Mouse (Mus musculus) adrenal gland, postnatal 25 days (tissue): Measurements from ENCODE around the gene Ivd. TPM values are rescaled to one million over a fixed set of nuclear protein-coding genes. Genes with fewer than 3 reads are reported as not detected.

ENCODE experiments used
- DNase-seq: peaks from one replicate; pipeline ENCODE4 v3.0.0; 2021; ENCODE audit warnings: mixed read lengths
- long read RNA-seq: library from polyadenylated mRNA; stranded (forward); transcript quantifications from one replicate; pipeline ENCODE4 v2.0.0, GENCODE M21; 2021
- total RNA-seq: library from RNA; stranded (reverse); gene quantifications from 2 replicates; pipeline ENCODE4 v1.2.3, GENCODE M21; 2021

Gene Ivd
- 342 and 470 TPM in 2 replicates for total RNA-seq
- long read RNA-seq, transcript Ivd-201 (12 exons, 3,665 nt): major isoform, 221 of 271 reads
- long read RNA-seq, partial matches to known transcripts: 26 of 271 reads
- long read RNA-seq, other reads (novel, unspliced or antisense): 21 of 271 reads

- peak; percentile 91 for DNase-seq
Observed at GRCm38 (mm10) chr2:118861454-118862339, at the start of gene Ivd. Gene Ivd (plus strand): TSS chr2:118861954.

DNA sequence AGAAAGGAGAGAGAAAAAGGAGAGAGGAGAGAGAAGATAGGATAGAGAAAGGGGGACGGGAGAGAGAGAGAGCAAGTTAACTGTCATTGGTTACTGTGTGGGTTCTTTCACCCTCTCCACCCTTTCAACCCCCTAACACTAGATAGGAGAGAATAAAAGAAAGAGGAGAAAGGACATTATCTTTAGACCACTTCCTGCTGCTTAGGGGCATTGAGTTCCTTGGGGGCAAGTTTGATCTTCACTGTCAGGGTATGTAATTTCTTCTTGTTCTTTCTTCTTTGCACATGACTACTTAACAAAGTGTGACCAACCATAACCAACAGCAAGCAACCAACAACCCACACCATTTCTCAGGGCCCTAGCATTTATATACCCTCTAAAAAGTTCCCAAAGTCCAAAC, 49.0 kb upstream of the Ivd start:
- no peak for DNase-seq

GRCm38 (mm10) chr2:118813981-118814836, 47.5 kb upstream of the Ivd start, which contains the start of gene Knstrn:
Gene Knstrn (plus strand): TSS chr2:118814003.
- DNase-seq: peak; percentile 93

- no peak for DNase-seq
Observed at GRCm38 (mm10) chr2:118822800-118823199, 39.0 kb upstream of the Ivd start.

DNA sequence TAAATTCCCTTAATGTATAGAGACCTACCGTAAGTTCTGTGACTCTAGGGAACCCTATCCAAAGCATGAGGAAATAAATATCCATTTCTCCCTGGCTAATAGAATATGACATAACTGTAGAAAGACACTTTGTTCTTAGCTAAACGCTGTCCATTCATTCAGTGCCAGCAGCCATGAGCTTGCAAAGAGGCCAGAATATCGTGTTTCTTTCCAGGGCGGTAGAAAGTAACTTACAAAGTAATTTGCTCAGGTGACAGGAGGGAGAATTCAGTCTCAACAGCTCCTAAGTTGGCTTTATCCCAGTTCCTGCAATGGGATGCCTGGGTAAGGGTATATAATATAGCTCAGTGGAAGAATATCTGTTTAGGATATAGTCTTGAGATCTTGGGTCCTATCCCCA, 37.4 kb upstream of the Ivd start:
- no peak for DNase-seq

DNA sequence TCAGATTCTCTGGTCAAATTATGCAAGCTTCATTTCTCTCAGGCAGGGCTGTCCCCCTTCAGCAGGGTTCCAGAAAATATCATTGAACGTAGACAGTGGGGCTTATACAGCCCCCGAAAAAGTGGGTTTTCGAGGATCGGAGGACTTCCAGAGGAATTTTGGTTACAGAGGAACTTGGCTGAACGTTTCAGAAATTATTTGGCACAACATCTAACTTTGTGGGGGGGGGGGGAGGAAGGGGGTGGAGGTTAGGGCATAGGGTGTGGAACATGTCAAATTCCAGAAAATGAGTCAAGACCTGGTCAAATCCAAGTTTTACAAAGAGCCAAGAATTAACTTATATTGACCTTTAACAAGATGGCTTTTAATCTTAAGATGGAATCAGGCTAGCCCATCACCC, 32.7 kb upstream of the Ivd start:
- DNase-seq: no peak

GRCm38 (mm10) chr2:118834061-118834460, 27.7 kb upstream of the Ivd start:
- no peak for DNase-seq

DNA sequence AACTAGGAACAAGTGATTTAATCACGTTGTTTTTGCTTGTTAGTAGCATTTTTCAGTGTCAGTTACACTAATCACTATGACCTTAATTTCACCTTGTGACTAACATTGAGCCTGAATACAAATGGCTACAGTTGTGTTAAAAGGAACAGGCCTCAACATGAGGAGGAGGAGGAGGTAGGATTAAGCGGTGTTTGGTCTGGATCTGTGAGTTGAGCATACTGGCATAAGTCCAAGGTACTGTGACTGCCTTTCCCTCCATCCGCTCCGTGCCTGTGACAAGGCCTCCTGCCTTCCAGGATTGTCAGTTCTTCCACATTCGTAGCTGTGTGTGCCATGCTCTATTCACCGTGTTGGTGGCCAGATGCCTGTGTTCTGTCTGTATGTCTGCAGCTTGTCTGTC, 26.6 kb upstream of the Ivd start:
- no peak for DNase-seq

GRCm38 (mm10) chr2:118838330-118838729, 23.4 kb upstream of the Ivd start:
- no peak for DNase-seq

- no peak for DNase-seq
Observed at GRCm38 (mm10) chr2:118841186-118841585, 20.6 kb upstream of the Ivd start.

- DNase-seq: peak; percentile 76
Observed at GRCm38 (mm10) chr2:118841774-118842173, 20.0 kb upstream of the Ivd start.

DNA sequence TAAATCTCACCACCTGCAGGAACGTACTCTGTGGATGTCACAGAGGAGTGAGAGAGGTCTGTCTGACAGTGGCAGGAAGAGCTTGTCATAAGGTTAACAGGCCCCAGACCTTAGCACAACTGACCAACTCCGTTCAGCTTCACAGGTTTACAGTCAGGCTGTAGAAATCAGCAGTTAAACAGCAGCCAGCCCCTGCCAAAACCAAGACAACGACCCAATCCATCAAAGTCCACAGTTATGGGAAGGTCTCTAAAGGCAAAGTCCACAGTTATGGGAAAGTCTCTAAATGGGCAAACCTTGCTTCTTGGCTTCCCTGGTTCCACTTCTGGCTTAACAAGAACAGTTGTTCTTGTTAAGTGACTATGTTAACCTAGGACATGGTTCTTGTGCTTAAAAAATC, 17.3 kb upstream of the Ivd start:
- DNase-seq: no peak

DNA sequence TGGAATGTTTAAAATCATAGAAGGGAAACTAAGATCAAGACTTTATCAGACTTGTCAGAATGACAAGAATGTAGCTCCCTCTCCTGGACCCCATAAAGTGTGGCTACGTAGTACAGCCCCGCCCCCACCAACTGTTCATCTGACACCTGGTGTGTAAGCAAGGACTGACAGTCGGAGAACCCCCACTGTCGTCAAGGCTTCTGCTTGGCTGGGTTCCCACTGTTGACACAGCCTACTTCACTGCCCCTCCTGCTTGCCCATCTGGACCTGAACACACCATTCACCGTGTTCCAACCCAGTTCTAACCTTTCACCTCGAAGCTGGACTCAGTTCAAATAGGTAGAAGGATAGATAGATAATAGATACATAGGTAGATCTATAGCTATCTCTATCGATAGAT, 15.5 kb upstream of the Ivd start:
- DNase-seq: no peak

DNA sequence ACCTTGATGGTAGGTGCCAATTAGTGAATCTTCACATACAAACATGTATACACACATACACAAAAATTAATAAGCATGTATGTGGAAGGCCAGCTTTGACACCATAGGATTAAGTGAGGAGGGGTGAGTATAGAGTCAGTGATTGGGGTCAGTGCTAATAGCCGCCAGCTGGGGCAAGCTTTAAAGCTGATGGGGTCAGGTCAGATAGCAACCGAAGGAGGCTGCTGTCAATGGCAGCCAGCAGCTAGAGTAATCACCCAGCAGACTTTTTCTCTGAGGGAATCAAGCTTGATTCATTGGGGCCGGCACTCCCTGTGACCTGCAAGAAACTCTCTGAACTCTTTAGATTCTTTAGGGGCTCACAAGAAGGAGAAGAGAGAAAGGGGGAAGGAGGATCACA, 10.0 kb upstream of the Ivd start:
- DNase-seq: no peak

DNA sequence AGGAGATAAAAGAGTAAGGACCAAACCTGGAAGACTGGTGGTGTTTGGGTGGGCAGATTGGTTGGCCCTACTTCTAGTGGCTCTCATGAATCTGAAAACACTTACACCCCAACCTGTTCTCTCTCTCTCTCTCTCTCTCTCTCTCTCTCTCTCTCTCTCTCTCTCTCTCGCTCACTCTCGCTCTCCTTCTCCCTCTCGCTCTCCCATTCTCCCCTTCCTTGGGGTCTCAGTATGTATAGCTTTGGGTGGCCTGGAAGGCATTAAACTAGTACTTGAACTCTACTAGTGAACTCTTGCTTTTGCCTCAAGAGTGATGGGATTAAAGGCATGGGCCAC, 554 bp downstream of the Ivd start:
- no peak for DNase-seq

GRCm38 (mm10) chr2:118870601-118871000, 8.8 kb downstream of the Ivd start:
- no peak for DNase-seq

- DNase-seq: no peak
Observed at GRCm38 (mm10) chr2:118871032-118871431, 9.3 kb downstream of the Ivd start.

DNA sequence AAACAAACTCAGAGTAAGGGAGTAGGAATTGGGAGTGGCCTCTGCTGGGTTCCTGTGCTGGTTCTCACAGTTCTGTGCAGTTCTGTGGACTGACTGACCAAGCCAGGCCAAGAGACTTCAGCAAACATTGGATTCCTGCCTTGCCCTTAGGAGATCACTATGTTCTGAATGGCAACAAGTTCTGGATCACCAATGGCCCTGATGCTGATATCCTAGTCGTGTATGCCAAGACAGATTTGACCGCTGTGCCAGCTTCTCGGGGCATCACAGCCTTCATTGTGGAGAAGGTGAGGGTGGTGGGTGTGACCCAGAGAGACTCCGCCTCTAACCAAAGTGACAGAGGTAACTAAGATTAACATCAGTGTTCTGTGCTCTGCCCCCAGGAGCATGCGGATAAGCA, 11.3 kb downstream of the Ivd start:
- DNase-seq: no peak

- no peak for DNase-seq
Observed at GRCm38 (mm10) chr2:118873890-118874430, 12.2 kb downstream of the Ivd start.

GRCm38 (mm10) chr2:118875316-118875715, 13.6 kb downstream of the Ivd start:
- no peak for DNase-seq

- no peak for DNase-seq
Observed at GRCm38 (mm10) chr2:118876453-118876852, 14.7 kb downstream of the Ivd start.

GRCm38 (mm10) chr2:118881019-118881418, 19.3 kb downstream of the Ivd start:
- DNase-seq: peak; percentile 40

GRCm38 (mm10) chr2:118881956-118882355, 20.2 kb downstream of the Ivd start:
- DNase-seq: no peak
